Mouse (Mus musculus) myocyte (in vitro differentiated cells): ENCODE results near the gene Ndufs7. TPM values are rescaled to one million over a fixed set of nuclear protein-coding genes. Genes with fewer than 3 reads are reported as not detected.

Source experiments
- H3K27me3 ChIP-seq: one replicate; pipeline ENCODE4 v1.6.1; 2011; ENCODE audit not compliant: control insufficient read depth, insufficient read depth, insufficient read length
- H3K36me3 ChIP-seq: one replicate; pipeline ENCODE4 v1.6.1; 2011; ENCODE audit not compliant: control insufficient read depth, insufficient read depth
- H3K4me2 ChIP-seq: one replicate; pipeline ENCODE4 v1.6.1; 2011; ENCODE audit warnings: low read depth, control low read depth
- H3K4me3 ChIP-seq: one replicate; pipeline ENCODE4 v1.5.1; 2011; ENCODE audit warnings: mild to moderate bottlenecking, control low read depth, moderate library complexity
- H3K79me2 ChIP-seq: one replicate; pipeline ENCODE4 v1.6.1; 2011; ENCODE audit not compliant: control insufficient read depth, insufficient read depth
- H3ac ChIP-seq: one replicate; pipeline ENCODE4 v1.6.1; 2011; ENCODE audit not compliant: control insufficient read depth, insufficient read length
- CEBPB ChIP-seq: IDR thresholded peaks from 2 replicates; pipeline ENCODE4 v1.6.1; 2011; ENCODE audit warnings: mild to moderate bottlenecking, moderate library complexity; ENCODE audit not compliant: poor library complexity, insufficient read depth, severe bottlenecking
- E2F4 ChIP-seq: IDR thresholded peaks from one replicate; pipeline ENCODE4 v1.6.1; 2011; ENCODE audit warnings: mild to moderate bottlenecking, control low read depth, moderate library complexity; ENCODE audit not compliant: insufficient read depth
- MAX ChIP-seq: IDR thresholded peaks from one replicate; pipeline ENCODE4 v1.6.1; 2011; ENCODE audit warnings: low read depth, mild to moderate bottlenecking, control low read depth
- MYOD1 ChIP-seq, 3 experiments: IDR thresholded peaks; one replicate each; pipeline ENCODE4 v1.6.1; 2011; ENCODE audit warnings: control low read depth in 2 of 3, low read depth in 2 of 3, mild to moderate bottlenecking in 2 of 3, moderate library complexity in 1 of 3; ENCODE audit not compliant: insufficient read length in 2 of 3, control insufficient read depth in 1 of 3
- MYOG ChIP-seq, 3 experiments: IDR thresholded peaks; one replicate each; pipeline ENCODE4 v1.6.1; 2011; ENCODE audit warnings: control low read depth in 2 of 3, low read depth in 2 of 3, mild to moderate bottlenecking in 2 of 3; ENCODE audit not compliant: insufficient read length in 2 of 3, control insufficient read depth in 1 of 3, insufficient read depth in 1 of 3
- POLR2A ChIP-seq: IDR thresholded peaks from one replicate; pipeline ENCODE4 v1.6.1; 2011; ENCODE audit warnings: low read depth, mild to moderate bottlenecking, control low read depth, moderate library complexity; ENCODE audit not compliant: insufficient read length
- POLR2AphosphoS2 ChIP-seq: IDR thresholded peaks from one replicate; pipeline ENCODE4 v1.6.1; 2011; ENCODE audit warnings: low read depth, control low read depth; ENCODE audit not compliant: insufficient read length
- REST ChIP-seq: IDR thresholded peaks from one replicate; pipeline ENCODE4 v1.6.1; 2011; ENCODE audit warnings: mild to moderate bottlenecking, control low read depth, moderate library complexity; ENCODE audit not compliant: insufficient read depth, insufficient read length
- SRF ChIP-seq: IDR thresholded peaks from one replicate; pipeline ENCODE4 v1.6.1; 2011; ENCODE audit warnings: low read depth; ENCODE audit not compliant: control insufficient read depth, insufficient read length
- TCF12 ChIP-seq: IDR thresholded peaks from one replicate; pipeline ENCODE4 v1.6.1; 2011; ENCODE audit warnings: mild to moderate bottlenecking, control low read depth; ENCODE audit not compliant: poor library complexity, insufficient read depth, severe bottlenecking
- TCF3 ChIP-seq: IDR thresholded peaks from one replicate; pipeline ENCODE4 v1.6.1; 2011; ENCODE audit warnings: low read depth, control low read depth; ENCODE audit not compliant: insufficient read length
- USF1 ChIP-seq: IDR thresholded peaks from one replicate; pipeline ENCODE4 v1.6.1; 2011; ENCODE audit warnings: low read depth, mild to moderate bottlenecking, control low read depth, moderate library complexity
- polyA plus RNA-seq: library from polyadenylated mRNA; unstranded; fragments of >200 nt; fragmentation: generic; extraction: Trizol; gene quantifications from one replicate; pipeline ENCODE4 v1.2.1, GENCODE M21; 2012; ENCODE audit warnings: missing spikeins

Ndufs7 gene
- polyA plus RNA-seq, 1 experiment, result 407 TPM

- Histone ChIP-seq H3K4me2 (peak within 1 kb of the TSS; percentile 63), H3K4me3 (no peak within 1 kb of the TSS), H3K36me3 (peaks cover 16% of the 10 kb centered on the region), H3ac (no peak within 1 kb of the TSS), H3K79me2 (peaks cover 15% of the 10 kb centered on the region), H3K27me3 (peaks cover 22% of the 10 kb centered on the region)
- TF ChIP-seq MYOD1 (IDR thresholded peaks at IDR 0.05; ENCODE audit: control insufficient read depth in 1 of 3, insufficient read length in 2 of 3, low read depth in 2 of 3) (peak in 1 of 3 experiments; percentile 28), POLR2A (no peak), CEBPB (no peak), POLR2AphosphoS2 (peak; percentile 84)
These were observed 46.9 kb downstream of the Ndufs7 start, which contains the start of gene Apc2 for GRCm38 (mm10) chr10:80295618-80296425. TSS of gene Apc2 (plus strand) at chr10:80295977.

DNA sequence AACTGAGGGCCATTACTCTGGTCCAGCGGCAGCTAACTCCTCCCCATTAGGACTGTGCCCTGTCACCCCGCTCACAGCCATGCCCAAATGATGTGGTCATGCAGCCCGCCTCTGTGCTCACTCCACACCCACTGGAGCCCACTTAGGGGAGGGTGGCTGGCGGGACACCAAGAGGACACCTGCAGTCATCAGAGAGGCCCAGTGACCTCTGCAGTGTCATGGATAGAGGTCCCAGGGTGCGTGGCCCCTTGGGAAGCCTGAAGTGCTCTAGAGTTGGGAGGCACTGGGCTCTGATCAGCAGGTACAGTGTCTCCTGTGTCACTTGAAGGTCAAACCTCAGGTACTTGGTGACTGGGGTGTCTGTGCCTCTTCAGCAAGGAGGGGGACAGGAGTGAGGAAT is 47.9 kb downstream of the Ndufs7 start:
- TF ChIP-seq CEBPB, result no peak
- TF ChIP-seq MAX, result no peak
- TF ChIP-seq POLR2AphosphoS2, result no peak
- no peak for TF ChIP-seq SRF
- no peak for TF ChIP-seq MYOD1 (IDR thresholded peaks at IDR 0.05; ENCODE audit: control insufficient read depth in 1 of 3, insufficient read length in 2 of 3, low read depth in 2 of 3)
- no peak for TF ChIP-seq TCF12
- no peak for TF ChIP-seq TCF3
- Histone ChIP-seq H3K27me3 (peaks cover 27% of the 10 kb centered on the region), H3ac (no peak overlapping the region), H3K79me2 (peaks cover 15% of the 10 kb centered on the region), H3K4me3 (no peak overlapping the region), H3K36me3 (peaks cover 16% of the 10 kb centered on the region), H3K4me2 (no peak overlapping the region)

GRCm38 (mm10) chr10:80297526-80298133 is 48.7 kb downstream of the Ndufs7 start:
- peaks cover 16% of the 10 kb centered on the region for H3K36me3 ChIP-seq
- H3K27me3 ChIP-seq, result peaks cover 27% of the 10 kb centered on the region
- H3K4me2 ChIP-seq, result no peak overlapping the region
- no peak for TF ChIP-seq POLR2A
- TF ChIP-seq E2F4, result no peak
- TF ChIP-seq MYOD1 (IDR thresholded peaks at IDR 0.05; ENCODE audit: control insufficient read depth in 1 of 3, insufficient read length in 2 of 3, low read depth in 2 of 3), result no peak
- no peak for TF ChIP-seq REST
- no peak for TF ChIP-seq MYOG (IDR thresholded peaks at IDR 0.05; ENCODE audit: control insufficient read depth in 1 of 3, insufficient read depth in 1 of 3, insufficient read length in 2 of 3, low read depth in 2 of 3)
- no peak for TF ChIP-seq MAX
- TF ChIP-seq POLR2AphosphoS2, result no peak
- no peak for TF ChIP-seq CEBPB
- TF ChIP-seq USF1, result no peak
- no peak for TF ChIP-seq TCF12
- no peak for TF ChIP-seq TCF3
- H3ac ChIP-seq, result no peak overlapping the region
- H3K79me2 ChIP-seq, result peaks cover 12% of the 10 kb centered on the region
- no peak overlapping the region for H3K4me3 ChIP-seq

DNA sequence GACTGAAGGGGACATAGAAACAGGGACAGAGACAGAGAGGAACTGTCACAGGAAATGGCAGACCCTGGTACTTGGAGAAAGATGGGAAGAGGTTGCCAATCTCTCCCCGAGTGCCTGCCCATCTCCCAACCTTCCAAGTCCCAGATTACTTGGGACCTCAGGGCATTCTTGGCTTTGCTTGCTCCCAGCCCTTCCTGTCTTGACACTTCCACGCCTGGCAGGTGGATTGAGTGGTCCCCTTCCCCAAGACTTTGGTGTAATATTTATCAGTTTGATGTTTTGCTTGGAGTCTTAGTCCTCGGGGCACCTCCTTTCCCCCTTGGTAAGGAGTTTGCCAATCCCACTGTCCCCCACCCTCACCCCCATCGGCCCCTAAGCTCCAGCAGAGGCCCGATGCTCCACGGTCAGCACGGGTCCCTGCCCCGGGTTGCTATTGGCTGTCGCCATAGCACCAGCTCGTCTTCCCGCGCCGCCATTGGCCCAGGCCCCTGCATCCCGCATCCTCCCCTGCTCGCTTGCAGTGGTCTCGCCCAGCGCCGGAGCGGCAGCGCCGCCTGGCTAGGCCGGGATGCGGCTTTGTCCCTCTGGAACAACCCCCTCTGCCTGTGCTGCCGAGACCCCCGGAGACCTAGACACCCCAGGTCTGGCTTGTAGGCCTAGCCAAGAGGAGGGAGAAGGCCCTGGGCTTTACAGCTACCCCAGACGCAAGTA is 49.8 kb downstream of the Ndufs7 start:
- TF ChIP-seq REST, result no peak
- no peak for TF ChIP-seq USF1
- no peak overlapping the region for H3ac ChIP-seq
- H3K27me3 ChIP-seq, result peaks cover 27% of the 10 kb centered on the region
- peaks cover under 1% of the 10 kb centered on the region for H3K79me2 ChIP-seq
- peaks cover 16% of the 10 kb centered on the region for H3K36me3 ChIP-seq
- H3K4me2 ChIP-seq, result no peak overlapping the region
- H3K4me3 ChIP-seq, result no peak overlapping the region

DNA sequence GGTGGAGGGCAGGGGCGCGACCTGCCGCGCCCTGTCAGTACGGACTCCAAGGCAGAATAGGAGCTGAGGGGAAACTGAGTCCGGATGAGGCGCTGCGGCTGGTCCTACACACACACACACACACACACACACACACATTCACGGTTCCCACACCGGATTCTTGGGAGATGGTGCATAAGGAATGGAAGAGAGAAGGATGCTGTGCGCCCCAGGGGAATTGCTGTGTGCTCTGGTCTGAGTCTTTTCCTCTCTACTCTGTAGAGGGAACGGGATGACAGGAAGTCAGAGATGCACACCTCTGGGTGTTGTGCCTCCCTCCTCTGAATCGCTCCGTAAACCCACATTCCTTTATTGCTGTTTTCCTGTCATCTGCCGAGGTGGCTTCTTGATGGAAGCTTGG is 50.4 kb downstream of the Ndufs7 start:
- TF ChIP-seq TCF3 (no peak), CEBPB (no peak), TCF12 (no peak), POLR2AphosphoS2 (no peak), SRF (no peak), POLR2A (no peak), USF1 (no peak), MAX (no peak), MYOG (IDR thresholded peaks at IDR 0.05; ENCODE audit: control insufficient read depth in 1 of 3, insufficient read depth in 1 of 3, insufficient read length in 2 of 3, low read depth in 2 of 3) (no peak)
- Histone ChIP-seq H3K36me3 (peaks cover 10% of the 10 kb centered on the region), H3K4me2 (no peak overlapping the region), H3ac (no peak overlapping the region), H3K79me2 (no peaks in the 10 kb centered on the region), H3K27me3 (peaks cover 27% of the 10 kb centered on the region), H3K4me3 (no peak overlapping the region)
